Mouse (Mus musculus): Measurements from ENCODE around the gene Adamtsl1. TPM values are rescaled to one million over a fixed set of nuclear protein-coding genes. Genes with fewer than 3 reads are reported as not detected.

Gene Adamtsl1
- 14.2 and 15.0 TPM in 2 replicates for polyA plus RNA-seq (2014; fragmentation: Nextera tagmentation; extraction: Ambion mirVana)

DNA sequence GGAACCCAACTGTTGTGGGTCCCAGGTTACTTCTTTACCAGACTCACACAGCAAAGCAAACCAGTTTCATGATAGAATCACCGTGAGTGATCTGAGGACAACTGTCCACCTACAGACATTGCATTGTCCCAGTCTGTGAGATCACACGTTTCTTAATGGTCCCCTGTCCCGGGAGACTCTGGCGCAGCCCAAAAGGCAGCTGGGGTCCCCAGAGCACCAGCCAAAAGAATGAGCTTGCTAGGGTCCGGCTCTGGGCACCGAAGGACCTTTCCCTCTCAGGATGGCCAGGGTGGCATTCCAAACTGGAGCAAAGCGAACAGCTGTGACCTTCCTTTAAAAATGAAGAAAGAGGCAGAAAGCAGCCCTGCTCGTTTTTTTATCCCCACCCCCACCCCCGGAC lies at the start of gene Adamtsl1:
Adamtsl1 (plus strand) TSS at position 381 of the 400 bp plus-strand sequence.
- Histone ChIP-seq H3K4me3 (ENCODE audit: low read depth, low read length) (peak within 1 kb of the TSS; percentile 52), H3K27ac (ENCODE audit: low read depth) (peak within 1 kb of the TSS; percentile 63), H3K36me3 (ENCODE audit: insufficient read depth) (no peaks in the 10 kb centered on the region), H3K4me2 (peak within 1 kb of the TSS; percentile 97), H3K9me3 (ENCODE audit: low read depth, low read length) (no peaks in the 10 kb centered on the region), H3K4me1 (ENCODE audit: insufficient read depth) (0 out of 2 replicates have a peak, but pooled peaks cover 5% of the 10 kb centered on the region), H3K9ac (peak within 1 kb of the TSS; percentile 54), H3K27me3 (ENCODE audit: insufficient read depth, low read length) (peaks cover 5% of the 10 kb centered on the region; the same call in 1 of the 2 replicates)
- DNase-seq (no peak), ATAC-seq (ENCODE audit: insufficient read depth) (peak; percentile 57)
- 1% methylated on average over 9 of the region's 9 CpGs for WGBS
- TF ChIP-seq CTCF (IDR thresholded peaks at IDR 0.05; ENCODE audit: low read depth): no peak

DNA sequence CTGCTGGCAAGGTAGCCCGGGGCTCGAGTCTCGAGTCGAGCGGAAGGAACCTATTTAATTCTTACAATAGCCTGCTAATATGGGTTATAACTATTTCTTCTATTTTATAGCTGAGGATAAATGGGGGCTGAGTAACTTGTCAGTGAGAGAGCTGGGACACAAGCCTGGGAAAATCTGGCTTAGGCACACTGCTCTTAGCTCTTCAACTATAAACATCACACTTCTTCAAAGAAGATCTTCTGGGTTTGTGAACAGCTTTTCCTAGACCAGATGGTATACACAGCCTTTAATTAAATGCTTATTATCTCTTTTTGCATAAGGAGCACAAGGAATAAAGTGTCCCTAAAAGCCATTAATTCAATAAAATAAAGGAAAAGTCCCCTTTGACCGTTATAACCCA lies 30.4 kb upstream of the Adamtsl1 start:
- 91% methylated on average over 6 of the region's 6 CpGs for WGBS
- no peak overlapping the region for H3K27ac ChIP-seq (ENCODE audit: low read depth)
- no peaks in the 10 kb centered on the region for H3K36me3 ChIP-seq (ENCODE audit: insufficient read depth)
- H3K4me2 ChIP-seq: no peak overlapping the region
- DNase-seq (no peak), ATAC-seq (ENCODE audit: insufficient read depth) (no peak)
- no peaks in the 10 kb centered on the region for H3K9me3 ChIP-seq (ENCODE audit: low read depth, low read length)
- no peaks in the 10 kb centered on the region for H3K27me3 ChIP-seq (ENCODE audit: insufficient read depth, low read length)
- H3K4me1 ChIP-seq (ENCODE audit: insufficient read depth): no peaks in the 10 kb centered on the region
- H3K4me3 ChIP-seq (ENCODE audit: low read depth, low read length): no peak overlapping the region
- TF ChIP-seq CTCF (IDR thresholded peaks at IDR 0.05; ENCODE audit: low read depth): no peak
- no peak overlapping the region for H3K9ac ChIP-seq

DNA sequence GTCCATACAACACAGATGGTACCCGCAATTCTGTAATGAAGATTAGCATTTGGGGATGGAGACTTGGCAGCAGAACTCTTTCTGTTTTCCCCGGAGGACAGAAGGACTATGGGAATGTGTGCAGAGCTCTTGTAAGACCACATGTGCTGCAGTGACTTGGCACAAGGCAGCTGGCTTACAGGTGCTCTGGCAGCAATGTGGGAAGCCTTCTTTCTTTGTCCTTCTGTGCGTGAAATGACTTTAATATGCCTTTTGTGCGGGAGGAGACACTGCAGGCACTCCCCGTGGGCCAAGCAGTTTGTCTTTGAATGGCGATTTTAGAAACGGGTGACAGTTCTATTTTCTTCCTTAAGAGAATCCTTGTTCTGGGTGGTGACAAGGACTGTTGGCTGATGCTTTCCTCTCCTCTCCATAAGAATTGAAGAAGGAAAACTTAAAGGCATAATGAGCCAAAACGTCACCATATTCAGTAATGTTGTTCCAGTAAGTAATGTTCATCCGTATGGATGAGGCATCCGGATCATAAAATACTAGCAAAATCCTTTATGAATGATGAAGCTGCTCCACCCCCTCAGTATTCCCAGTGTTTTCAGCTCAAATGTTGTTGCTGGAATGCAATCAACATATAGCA lies 27.5 kb upstream of the Adamtsl1 start:
- DNase-seq (no peak), ATAC-seq (ENCODE audit: insufficient read depth) (no peak)
- H3K9me3 ChIP-seq (ENCODE audit: low read depth, low read length): no peaks in the 10 kb centered on the region
- no peak overlapping the region for H3K4me3 ChIP-seq (ENCODE audit: low read depth, low read length)
- H3K4me1 ChIP-seq (ENCODE audit: insufficient read depth): no peaks in the 10 kb centered on the region
- WGBS: 78% methylated on average over 10 of the region's 10 CpGs
- TF ChIP-seq CTCF (IDR thresholded peaks at IDR 0.05; ENCODE audit: low read depth): no peak
- no peaks in the 10 kb centered on the region for H3K27me3 ChIP-seq (ENCODE audit: insufficient read depth, low read length)
- H3K9ac ChIP-seq: no peak overlapping the region
- H3K27ac ChIP-seq (ENCODE audit: low read depth): no peak overlapping the region
- H3K4me2 ChIP-seq: no peak overlapping the region
- no peaks in the 10 kb centered on the region for H3K36me3 ChIP-seq (ENCODE audit: insufficient read depth)

DNA sequence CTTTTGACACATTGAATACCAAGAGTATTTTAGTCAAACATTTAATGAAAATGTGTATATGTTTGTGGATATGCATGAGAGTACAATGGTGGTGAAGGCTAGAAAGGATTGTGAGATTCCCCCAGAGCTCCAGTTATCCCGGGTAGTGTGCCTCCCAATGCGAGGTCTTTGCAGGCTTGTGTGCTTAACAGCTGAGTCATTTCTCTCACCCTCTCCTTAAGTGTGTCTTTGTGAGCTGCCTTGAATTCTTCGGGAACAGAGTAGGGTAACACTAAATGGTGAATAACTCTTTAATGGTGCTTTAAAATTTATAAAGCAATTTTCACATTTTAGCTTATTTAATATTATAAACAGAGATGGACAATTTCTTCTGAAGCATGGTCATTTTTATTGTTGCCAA lies 8.3 kb upstream of the Adamtsl1 start:
- WGBS: 28% methylated on average over 3 of the region's 3 CpGs
- ATAC-seq (ENCODE audit: insufficient read depth): no peak
- H3K27ac ChIP-seq (ENCODE audit: low read depth): no peak overlapping the region
- DNase-seq: peak; percentile 42
- no peak overlapping the region for H3K4me3 ChIP-seq (ENCODE audit: low read depth, low read length)
- no peak overlapping the region for H3K4me2 ChIP-seq
- H3K36me3 ChIP-seq (ENCODE audit: insufficient read depth): no peaks in the 10 kb centered on the region
- H3K27me3 ChIP-seq (ENCODE audit: insufficient read depth, low read length): no peaks in the 10 kb centered on the region
- H3K9ac ChIP-seq: no peak overlapping the region
- H3K4me1 ChIP-seq (ENCODE audit: insufficient read depth): no peaks in the 10 kb centered on the region
- H3K9me3 ChIP-seq (ENCODE audit: low read depth, low read length): no peaks in the 10 kb centered on the region
- TF ChIP-seq CTCF (IDR thresholded peaks at IDR 0.05; ENCODE audit: low read depth): no peak

DNA sequence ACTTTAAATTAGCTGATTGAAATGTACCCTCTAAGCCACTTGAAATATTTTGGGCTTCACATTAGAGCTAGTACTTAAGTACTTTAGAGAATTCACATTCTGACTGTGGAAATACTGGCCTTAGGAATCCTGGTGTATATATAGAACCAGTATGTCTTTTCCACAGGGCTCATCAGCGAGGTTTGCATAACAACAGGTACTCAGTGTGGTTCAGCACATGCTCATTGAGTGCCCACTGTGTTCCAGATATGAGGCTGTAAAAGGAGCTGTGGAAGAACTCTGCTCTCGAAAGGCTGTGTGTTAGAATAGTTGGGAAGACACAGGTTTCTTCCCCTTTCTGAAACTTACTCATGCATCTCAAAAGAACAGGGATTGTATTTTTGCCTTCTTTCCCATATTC lies 7.0 kb upstream of the Adamtsl1 start:
- ATAC-seq (ENCODE audit: insufficient read depth): no peak
- TF ChIP-seq CTCF (IDR thresholded peaks at IDR 0.05; ENCODE audit: low read depth): no peak
- no peak overlapping the region for H3K4me3 ChIP-seq (ENCODE audit: low read depth, low read length)

DNA sequence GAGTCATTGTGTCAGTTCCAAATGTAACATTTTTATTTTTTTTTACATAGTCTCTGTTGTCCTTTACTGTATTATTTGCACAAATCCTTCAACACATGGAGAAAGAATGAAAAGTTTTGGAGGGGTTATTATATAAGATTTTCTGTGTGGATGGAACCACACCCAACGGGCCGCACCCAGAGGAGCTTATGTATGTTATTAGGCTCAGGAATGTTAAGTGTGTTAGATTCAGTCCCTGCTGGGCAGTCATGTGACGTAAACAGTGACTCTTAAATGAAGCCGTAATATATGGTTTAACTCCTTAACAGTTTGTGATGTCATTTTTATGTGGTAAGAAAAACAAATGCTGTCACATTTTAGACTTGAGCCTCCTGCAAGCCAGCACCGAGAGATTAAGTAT lies 6.5 kb upstream of the Adamtsl1 start:
- H3K4me3 ChIP-seq (ENCODE audit: low read depth, low read length): no peak overlapping the region
- H3K9me3 ChIP-seq (ENCODE audit: low read depth, low read length): no peaks in the 10 kb centered on the region
- H3K9ac ChIP-seq: no peak overlapping the region
- H3K27me3 ChIP-seq (ENCODE audit: insufficient read depth, low read length): no peaks in the 10 kb centered on the region
- no peak overlapping the region for H3K4me2 ChIP-seq
- no peaks in the 10 kb centered on the region for H3K36me3 ChIP-seq (ENCODE audit: insufficient read depth)
- 36% methylated on average over 5 of the region's 5 CpGs for WGBS
- H3K27ac ChIP-seq (ENCODE audit: low read depth): no peak overlapping the region
- ATAC-seq (ENCODE audit: insufficient read depth): no peak
- peak; percentile 27 for DNase-seq
- H3K4me1 ChIP-seq (ENCODE audit: insufficient read depth): no peaks in the 10 kb centered on the region
- TF ChIP-seq CTCF (IDR thresholded peaks at IDR 0.05; ENCODE audit: low read depth): no peak

More for the DNA sequence above, 7.0 kb upstream of the Adamtsl1 start:
- no peak overlapping the region for H3K27ac ChIP-seq (ENCODE audit: low read depth)
- H3K36me3 ChIP-seq (ENCODE audit: insufficient read depth): no peaks in the 10 kb centered on the region
- H3K4me1 ChIP-seq (ENCODE audit: insufficient read depth): no peaks in the 10 kb centered on the region
- WGBS: 76% methylated on average over 2 of the region's 2 CpGs
- H3K27me3 ChIP-seq (ENCODE audit: insufficient read depth, low read length): no peaks in the 10 kb centered on the region
- H3K9me3 ChIP-seq (ENCODE audit: low read depth, low read length): no peaks in the 10 kb centered on the region
- no peak overlapping the region for H3K4me2 ChIP-seq
- no peak for DNase-seq
- no peak overlapping the region for H3K9ac ChIP-seq

DNA sequence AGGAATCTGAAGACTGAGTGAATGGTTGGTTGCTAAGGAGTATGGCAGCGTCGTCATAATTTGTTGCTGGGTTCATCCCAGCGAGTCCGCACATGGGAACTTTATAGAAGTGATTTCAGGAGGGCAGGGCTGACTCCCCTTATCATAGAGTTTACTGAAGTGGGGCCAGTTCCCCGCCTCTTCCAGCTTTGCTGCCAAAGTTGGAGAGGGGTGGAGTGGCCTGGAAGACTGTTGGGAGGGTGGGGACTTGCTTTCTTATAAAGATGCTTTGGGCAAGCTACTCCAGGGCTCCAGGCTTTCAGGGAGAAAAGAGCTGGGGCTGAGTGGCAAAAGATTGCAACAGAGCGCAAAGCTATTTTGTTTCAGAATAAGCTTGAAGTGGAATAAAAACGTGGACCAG lies 684 bp upstream of the Adamtsl1 start:
- Histone ChIP-seq H3K4me2 (peak overlapping the region; percentile 97), H3K36me3 (ENCODE audit: insufficient read depth) (no peaks in the 10 kb centered on the region), H3K27me3 (ENCODE audit: insufficient read depth, low read length) (peaks cover 5% of the 10 kb centered on the region; the same call in 1 of the 2 replicates), H3K27ac (ENCODE audit: low read depth) (peak overlapping the region; percentile 63; the same call in 1 of the 2 replicates), H3K4me1 (ENCODE audit: insufficient read depth) (0 out of 2 replicates have a peak, but pooled peaks cover 5% of the 10 kb centered on the region), H3K9me3 (ENCODE audit: low read depth, low read length) (no peaks in the 10 kb centered on the region), H3K4me3 (ENCODE audit: low read depth, low read length) (peak overlapping the region; percentile 52), H3K9ac (peak overlapping the region; percentile 54; the same call in 1 of the 2 replicates)
- ATAC-seq (ENCODE audit: insufficient read depth) (peak; percentile 76), DNase-seq (peak; percentile 91)
- WGBS: 11% methylated on average over 7 of the region's 7 CpGs
- TF ChIP-seq CTCF (IDR thresholded peaks at IDR 0.05; ENCODE audit: low read depth): no peak
